Mouse (Mus musculus): ENCODE data around the gene Dpf3.

GRCm38 (mm10) chr12:83220964-83221363 is 266.6 kb downstream of the Dpf3 start:
- TF ChIP-seq CTCF (IDR thresholded peaks at IDR 0.05; ENCODE audit: borderline replicate concordance, insufficient read depth, low read depth, low read length) = no peak
- no peak for TF ChIP-seq POLR2A (IDR thresholded peaks at IDR 0.05; ENCODE audit: borderline replicate concordance, insufficient read depth, low read length)

All from cerebellum, adult 2 months (tissue).